Mouse (Mus musculus) CH12F3 (cell line): Measurements from ENCODE around the gene Gm36028.

Experiments
- in situ Hi-C: fragments of 300-500 bp; cut with MboI; formaldehyde crosslinking; loops from 2 replicates; pipeline ENCODE4 v1.14.3; 2020; ENCODE audit warnings: low sequenced_read_pairs

Gene Gm36028

GRCm38 (mm10) chr16:37861029-37861428 lies at the start of gene Gm36028:
TSS of gene Gm36028 (minus strand) at chr16:37861146.
- in situ Hi-C loops: no loop called here

GRCm38 (mm10) chr16:37906456-37906855 lies 45.5 kb upstream of the Gm36028 start:
- in situ Hi-C loops: no loop called here

GRCm38 (mm10) chr16:37901318-37901717 lies 40.4 kb upstream of the Gm36028 start:
- in situ Hi-C loops: no loop called here

- in situ Hi-C loops: no loop called here
Observed at GRCm38 (mm10) chr16:37899357-37899756, 38.4 kb upstream of the Gm36028 start.

GRCm38 (mm10) chr16:37898790-37899189 lies 37.8 kb upstream of the Gm36028 start:
- in situ Hi-C loops: no loop called here

GRCm38 (mm10) chr16:37893942-37894341 lies 33.0 kb upstream of the Gm36028 start:
- in situ Hi-C loops: no loop called here

- in situ Hi-C loops: no loop called here
Observed at GRCm38 (mm10) chr16:37893381-37893780, 32.4 kb upstream of the Gm36028 start.

- in situ Hi-C loops: no loop called here
Observed at GRCm38 (mm10) chr16:37892667-37893066, 31.7 kb upstream of the Gm36028 start.

- in situ Hi-C loops: no loop called here
Observed at GRCm38 (mm10) chr16:37888986-37889385, 28.0 kb upstream of the Gm36028 start.

GRCm38 (mm10) chr16:37881168-37881567 lies 20.2 kb upstream of the Gm36028 start:
- in situ Hi-C loops: no loop called here

GRCm38 (mm10) chr16:37879750-37880419 lies 18.9 kb upstream of the Gm36028 start:
- in situ Hi-C loops: no loop called here

GRCm38 (mm10) chr16:37878951-37879505 lies 18.1 kb upstream of the Gm36028 start:
- in situ Hi-C loops: no loop called here

GRCm38 (mm10) chr16:37877406-37877805 lies 16.5 kb upstream of the Gm36028 start:
- in situ Hi-C loops: no loop called here

GRCm38 (mm10) chr16:37874501-37875235 lies 13.7 kb upstream of the Gm36028 start:
- in situ Hi-C loops: no loop called here

GRCm38 (mm10) chr16:37871112-37871715 lies 10.3 kb upstream of the Gm36028 start:
- in situ Hi-C loops: no loop called here

GRCm38 (mm10) chr16:37869470-37870231 lies 8.7 kb upstream of the Gm36028 start:
- in situ Hi-C loops: no loop called here

- in situ Hi-C loops: no loop called here
Observed at GRCm38 (mm10) chr16:37868506-37869469, 7.8 kb upstream of the Gm36028 start.

GRCm38 (mm10) chr16:37867791-37868505 lies 7.0 kb upstream of the Gm36028 start, which contains the start of gene Lrrc58:
TSS of gene Lrrc58 (plus strand) at chr16:37868389.
- in situ Hi-C loops: no loop called here

GRCm38 (mm10) chr16:37865841-37866240 lies 4.9 kb upstream of the Gm36028 start:
- in situ Hi-C loops: no loop called here
